Mouse (Mus musculus) midbrain, postnatal 0 days (tissue): ENCODE measurements around the gene Wnt7a. TPM values are rescaled to one million over a fixed set of nuclear protein-coding genes. Genes with fewer than 3 reads are reported as not detected.

ENCODE experiments used
- ATAC-seq: fragments of 200-750 bp; cut with Nextera tagmentation; 2 replicates; pipeline ENCODE4 v1.8.0; 2017; ENCODE audit warnings: moderate number of reproducible peaks, mild to moderate bottlenecking, moderate TSS enrichment, moderate library complexity; ENCODE audit not compliant: low FRiP score
- DNase-seq: peaks from one replicate; pipeline ENCODE4 v3.0.0-alpha.2; 2015; ENCODE audit warnings: low spot score
- H3K27ac ChIP-seq: fragments of 300-500 bp; sonication (generic); 2 replicates; pipeline ENCODE4 v1.5.1; 2014; ENCODE audit warnings: low read depth, mild to moderate bottlenecking, low read length, mixed read lengths
- H3K27me3 ChIP-seq: fragments of 300-500 bp; sonication (generic); 2 replicates; pipeline ENCODE4 v1.6.1; 2014; ENCODE audit warnings: low read length, control low read depth, mixed read lengths; ENCODE audit not compliant: insufficient read depth
- H3K36me3 ChIP-seq: fragments of 300-500 bp; sonication (generic); 2 replicates; pipeline ENCODE4 v1.6.1; 2014; ENCODE audit warnings: low read length, control low read depth, mixed read lengths; ENCODE audit not compliant: insufficient read depth
- H3K4me1 ChIP-seq: fragments of 300-500 bp; sonication (generic); 2 replicates; pipeline ENCODE4 v1.6.1; 2014; ENCODE audit warnings: mild to moderate bottlenecking, control low read depth, antibody characterized with exemption, low read length, mixed read lengths; ENCODE audit not compliant: insufficient read depth
- H3K4me2 ChIP-seq: fragments of 300-500 bp; sonication (generic); 2 replicates; pipeline ENCODE4 v1.6.1; 2014; ENCODE audit warnings: low read depth, mild to moderate bottlenecking, low read length, mixed read lengths; ENCODE audit not compliant: poor library complexity, severe bottlenecking
- H3K4me3 ChIP-seq: fragments of 300-500 bp; sonication (generic); 2 replicates; pipeline ENCODE4 v1.5.1; 2014; ENCODE audit warnings: low read depth, mild to moderate bottlenecking, low read length, moderate library complexity
- H3K9ac ChIP-seq: fragments of 300-500 bp; sonication (generic); replicated peaks from 2 replicates; pipeline ENCODE4 v1.6.1; 2014; ENCODE audit warnings: mild to moderate bottlenecking, low read length, moderate library complexity, mixed read lengths; ENCODE audit not compliant: poor library complexity, severe bottlenecking
- H3K9me3 ChIP-seq: fragments of 300-500 bp; sonication (generic); 2 replicates; pipeline ENCODE4 v1.6.1; 2016; ENCODE audit warnings: low read length, control low read depth
- CTCF ChIP-seq: IDR thresholded peaks from 2 replicates; pipeline ENCODE4 v1.5.1; 2016; ENCODE audit warnings: antibody characterized with exemption, mild to moderate bottlenecking
- WGBS: fragments of 180-500 bp; shearing (Covaris S2); extraction: QIAGEN DNeasy Blood & Tissue Kit; methylation state at CpG from one replicate; pipeline ENCODE4 v1.1.7; 2014; 5-methylcytosine and 5-hydroxymethylcytosine counted together
- polyA plus RNA-seq: library from polyadenylated mRNA; unstranded; fragments of >200 nt; fragmentation: Nextera tagmentation; extraction: Ambion mirVana; gene quantifications from 2 replicates; pipeline ENCODE4 v1.2.1, GENCODE M21; 2015
- total RNA-seq: library from RNA; depleted of rRNA; stranded (reverse); fragments of >200 nt; gene quantifications from 2 replicates; pipeline ENCODE4 v1.2.3, GENCODE M21; 2014

Wnt7a gene
- total and polyA plus RNA-seq, 2 experiments from 2014 or later: 6.4 to 12.9 TPM

GRCm38 (mm10) chr6:91346071-91346905 lies 64.9 kb downstream of the Wnt7a start:
- Histone ChIP-seq H3K4me3 (no peak overlapping the region), H3K4me2 (no peak overlapping the region), H3K9ac (no peak overlapping the region), H3K9me3 (no peaks in the 10 kb centered on the region), H3K4me1 (peaks cover 22% of the 10 kb centered on the region; the same call in 1 of the 2 replicates), H3K27ac (peak overlapping the region; percentile 43; the same call in 1 of the 2 replicates), H3K27me3 (no peaks in the 10 kb centered on the region), H3K36me3 (no peaks in the 10 kb centered on the region)
- TF ChIP-seq CTCF: no peak
- ATAC-seq (peak; percentile 52; the same call in 1 of the 2 replicates), DNase-seq (peak; percentile 79)
- 20% methylated on average over 10 of the region's 10 CpGs for WGBS

- Histone ChIP-seq H3K4me2 (no peak overlapping the region), H3K27me3 (no peaks in the 10 kb centered on the region), H3K36me3 (no peaks in the 10 kb centered on the region), H3K27ac (no peak overlapping the region), H3K4me1 (peaks cover 22% of the 10 kb centered on the region; the same call in 1 of the 2 replicates), H3K9ac (no peak overlapping the region), H3K4me3 (no peak overlapping the region), H3K9me3 (no peaks in the 10 kb centered on the region)
- DNase-seq (no peak), ATAC-seq (no peak)
- WGBS: 34% methylated on average over 5 of the region's 5 CpGs
- no peak for TF ChIP-seq CTCF
These were observed 66.1 kb downstream of the Wnt7a start for GRCm38 (mm10) chr6:91345091-91345490.

GRCm38 (mm10) chr6:91339612-91340246 lies 71.4 kb downstream of the Wnt7a start:
- no peak overlapping the region for H3K27ac ChIP-seq
- DNase-seq (no peak), ATAC-seq (no peak)
- no peak overlapping the region for H3K4me3 ChIP-seq
- WGBS: 75% methylated on average over 8 of the region's 8 CpGs
- no peaks in the 10 kb centered on the region for H3K36me3 ChIP-seq
- H3K9ac ChIP-seq: no peak overlapping the region
- no peaks in the 10 kb centered on the region for H3K27me3 ChIP-seq
- H3K4me1 ChIP-seq: no peaks in the 10 kb centered on the region; the same call in 1 of the 2 replicates
- no peaks in the 10 kb centered on the region for H3K9me3 ChIP-seq
- no peak overlapping the region for H3K4me2 ChIP-seq
- no peak for TF ChIP-seq CTCF

GRCm38 (mm10) chr6:91335470-91335869 lies 75.7 kb downstream of the Wnt7a start:
- H3K27ac ChIP-seq: no peak overlapping the region
- H3K36me3 ChIP-seq: no peaks in the 10 kb centered on the region
- no peak for ATAC-seq

GRCm38 (mm10) chr6:91331886-91332285 lies 79.3 kb downstream of the Wnt7a start:
- Histone ChIP-seq H3K27ac (no peak overlapping the region), H3K4me2 (no peak overlapping the region), H3K4me1 (peaks cover 3% of the 10 kb centered on the region; the same call in 1 of the 2 replicates), H3K36me3 (no peaks in the 10 kb centered on the region), H3K27me3 (no peaks in the 10 kb centered on the region), H3K4me3 (no peak overlapping the region), H3K9me3 (no peaks in the 10 kb centered on the region), H3K9ac (no peak overlapping the region)
- ATAC-seq: no peak
- 71% methylated on average over 8 of the region's 8 CpGs for WGBS
- DNase-seq: no peak
- no peak for TF ChIP-seq CTCF

More at GRCm38 (mm10) chr6:91335470-91335869, 75.7 kb downstream of the Wnt7a start:
- Histone ChIP-seq H3K4me3 (no peak overlapping the region), H3K4me1 (no peaks in the 10 kb centered on the region; the same call in 1 of the 2 replicates), H3K27me3 (no peaks in the 10 kb centered on the region), H3K4me2 (no peak overlapping the region), H3K9me3 (no peaks in the 10 kb centered on the region), H3K9ac (no peak overlapping the region)
- no peak for TF ChIP-seq CTCF
- 62% methylated on average over 1 of the region's 1 CpGs for WGBS
- DNase-seq: peak; percentile 44

GRCm38 (mm10) chr6:91325556-91325955 lies 85.6 kb downstream of the Wnt7a start:
- peaks cover 3% of the 10 kb centered on the region; the same call in 1 of the 2 replicates for H3K4me1 ChIP-seq
- no peak for ATAC-seq

More at GRCm38 (mm10) chr6:91325556-91325955, 85.6 kb downstream of the Wnt7a start:
- no peak overlapping the region for H3K4me3 ChIP-seq
- no peak overlapping the region for H3K27ac ChIP-seq
- no peak for DNase-seq
- 90% methylated on average over 4 of the region's 4 CpGs for WGBS
- H3K4me2 ChIP-seq: no peak overlapping the region
- H3K9me3 ChIP-seq: no peaks in the 10 kb centered on the region
- TF ChIP-seq CTCF: no peak
- H3K36me3 ChIP-seq: no peaks in the 10 kb centered on the region
- no peak overlapping the region for H3K9ac ChIP-seq
- no peaks in the 10 kb centered on the region for H3K27me3 ChIP-seq
